In the genomic region with DNA sequence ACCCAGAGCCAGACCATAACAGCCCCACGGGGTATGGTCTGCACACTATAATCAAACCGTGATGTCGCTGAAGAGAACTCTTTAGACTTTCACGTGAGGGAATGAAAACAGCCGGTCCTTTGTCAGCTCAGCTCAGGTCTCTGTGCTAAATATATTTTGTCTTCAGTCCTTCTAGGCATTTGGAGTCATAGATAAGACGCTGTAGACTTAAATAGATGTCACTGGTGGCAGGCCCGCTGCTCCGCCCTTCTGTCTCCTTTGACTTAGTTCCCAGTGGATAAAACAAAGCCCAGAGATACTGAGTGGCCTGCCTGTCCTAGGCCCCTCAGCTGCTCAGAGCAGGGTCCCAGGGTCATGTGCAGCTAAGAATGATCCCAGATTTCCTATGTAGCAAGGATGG, we compare ENCODE assay signal across 14 mouse cellular contexts. TPM values are rescaled to one million over a fixed set of nuclear protein-coding genes. Genes with fewer than 3 reads are reported as not detected.
DNase-seq lines count a peak whose midpoint lies in the region; ATAC-seq lines count a peak whose summit lies in the region.
"Had no signal": no experiment of that assay in that cellular context is flagged by ENCODE, and none has a peak within 500 bp of the region (broad histone marks: within the 10 kb centered on the region; RNA-seq: fewer than 3 reads in every experiment).

No protein-coding gene starts in this region.

- WGBS in liver, embryonic 12.5 days (ENCODE audit: insufficient replicate concordance): 20% methylated on average over 8 of the region's 8 CpGs

- H3K9me3 ChIP-seq in erythroblast, embryonic 14.5 days (ENCODE audit: control insufficient read depth, low read length): peaks cover 4% of the 10 kb centered on the region
- H3K9me3 ChIP-seq in liver, embryonic 12.5 days (replicated peaks): no peaks in the 10 kb centered on the region
- H3K9me3 ChIP-seq: embryonic facial prominence, embryonic 13.5 days had no signal

- intact Hi-C loops in heart, postnatal 36 days (cut with DNase I): no loop called here

- peak overlapping the region; percentile 46 for H3K4me3 ChIP-seq in erythroblast, embryonic 14.5 days (replicated peaks)
- H3K4me3 ChIP-seq in liver, embryonic 12.5 days: peak overlapping the region; percentile 22; the same call in 1 of the 2 replicates
- H3K4me3 ChIP-seq: embryonic facial prominence, embryonic 13.5 days had no signal

- peaks cover 90% of the 10 kb centered on the region for H3K4me1 ChIP-seq in erythroblast, embryonic 14.5 days (ENCODE audit: control insufficient read depth)
- peaks cover 97% of the 10 kb centered on the region for H3K4me1 ChIP-seq in liver, embryonic 12.5 days

- H3K27ac ChIP-seq in liver, embryonic 12.5 days: peak overlapping the region; percentile 99
- H3K27ac ChIP-seq: embryonic facial prominence, embryonic 13.5 days; kidney, postnatal 0 days had no signal

- peak overlapping the region; percentile 70 for H3K9ac ChIP-seq in liver, embryonic 12.5 days
- H3K9ac ChIP-seq: embryonic facial prominence, embryonic 13.5 days had no signal

- peak; percentile 95 for DNase-seq in heart, adult 11 months
- no peak for DNase-seq in heart, postnatal 36 days
- peak; percentile 46 for DNase-seq in 416B (ENCODE audit: low read depth)
- no peak for DNase-seq in left cerebral cortex, adult 11 months (ENCODE audit: low spot score)
- DNase-seq in yolk sac, embryonic 10.5 days (ENCODE audit: low spot score): no peak
- DNase-seq in layer of hippocampus, adult 9-10 months (ENCODE audit: low spot score): no peak
- DNase-seq: cerebellum, adult 9-10 months; gastrocnemius, postnatal 25 days; left cerebral cortex, postnatal 4 days had no signal

- peak; percentile 59 for ATAC-seq in liver, embryonic 12.5 days
- ATAC-seq: forebrain, embryonic 16.5 days had no signal

- peaks cover 23% of the 10 kb centered on the region for H3K27me3 ChIP-seq in erythroblast, embryonic 14.5 days (ENCODE audit: control insufficient read depth)
- H3K27me3 ChIP-seq in liver, embryonic 12.5 days (replicated peaks): peaks cover 8% of the 10 kb centered on the region; the same call in 1 of the 2 replicates
- H3K27me3 ChIP-seq: embryonic facial prominence, embryonic 13.5 days had no signal

- peak overlapping the region; percentile 61 for H3K4me2 ChIP-seq in liver, embryonic 12.5 days
- H3K4me2 ChIP-seq: embryonic facial prominence, embryonic 13.5 days had no signal

- peaks cover 20% of the 10 kb centered on the region for H3K36me3 ChIP-seq in erythroblast, embryonic 14.5 days (ENCODE audit: control insufficient read depth)
- no peaks in the 10 kb centered on the region for H3K36me3 ChIP-seq in liver, embryonic 12.5 days
- H3K36me3 ChIP-seq: embryonic facial prominence, embryonic 13.5 days had no signal

RNA-seq across cellular contexts. Expression of a gene that starts 57.2 kb away (rescaled TPM):
- 10 to 100 TPM; 22.3 to 36.3 TPM for total RNA-seq in heart, postnatal 36 days (2021)
- 72.6 and 76.6 TPM in 2 replicates for polyA plus RNA-seq in erythroblast, embryonic 14.5 days (2012)
- polyA plus RNA-seq in liver, embryonic 12.5 days (2016; fragmentation: Nextera tagmentation; extraction: Ambion mirVana): 112 and 114 TPM in 2 replicates

Comparison
In these comparisons a context has a peak if more than half of its experiments do, and no peak if none do; other contexts are left out.
1. DNase-seq: peak in heart, adult 11 months (single experiment) and 416B (single experiment); none in heart, postnatal 36 days (0 of 2), left cerebral cortex, adult 11 months (single experiment), yolk sac, embryonic 10.5 days (single experiment) and layer of hippocampus, adult 9-10 months (single experiment).